Mouse (Mus musculus): Measurements from ENCODE around the gene Tmem18. TPM values are rescaled to one million over a fixed set of nuclear protein-coding genes. Genes with fewer than 3 reads are reported as not detected.

The Tmem18 gene
- 10 to 100 TPM; 45.2 to 47.3 TPM for total RNA-seq (2021)

- intact Hi-C loops (cut with DNase I): loop anchor here (5.0 kb wide), 1 partner anchor 387 kb away; no protein-coding TSS in a partner anchor
- DNase-seq (ENCODE audit: extremely low spot score in 1 of 2, low spot score in 2 of 2): peak; percentile 87 to 92
Measured at GRCm38 (mm10) chr12:30584356-30584740, at the start of gene Tmem18. Gene Tmem18 (plus strand): TSS chr12:30584426.

GRCm38 (mm10) chr12:30557349-30557748 is 26.9 kb upstream of the Tmem18 start:
- no peak for DNase-seq (ENCODE audit: extremely low spot score in 1 of 2, low spot score in 2 of 2)
- intact Hi-C loops (cut with DNase I): no loop called here

- intact Hi-C loops (cut with DNase I): no loop called here
- no peak for DNase-seq (ENCODE audit: extremely low spot score in 1 of 2, low spot score in 2 of 2)
Measured at GRCm38 (mm10) chr12:30561411-30561810, 22.8 kb upstream of the Tmem18 start.

- intact Hi-C loops (cut with DNase I): loop anchor here (10.0 kb wide), 1 partner anchor 117 kb away; no protein-coding TSS in a partner anchor
- DNase-seq (ENCODE audit: extremely low spot score in 1 of 2, low spot score in 2 of 2): no peak
Measured at GRCm38 (mm10) chr12:30572075-30572474, 12.2 kb upstream of the Tmem18 start.

- no peak for DNase-seq (ENCODE audit: extremely low spot score in 1 of 2, low spot score in 2 of 2)
- intact Hi-C loops (cut with DNase I): loop anchor here (5.0 to 10.0 kb wide), 3 partner anchors 121 to 524 kb away; no protein-coding TSS in a partner anchor
Measured at GRCm38 (mm10) chr12:30575952-30576351, 8.3 kb upstream of the Tmem18 start.

GRCm38 (mm10) chr12:30578019-30578418 is 6.2 kb upstream of the Tmem18 start:
- intact Hi-C loops (cut with DNase I): loop anchor here (2.0 to 10.0 kb wide), 4 partner anchors 123 to 526 kb away; partner anchors contain the start of gene Sntg2
- DNase-seq (ENCODE audit: extremely low spot score in 1 of 2, low spot score in 2 of 2): peak; percentile 71 to 75

- DNase-seq (ENCODE audit: extremely low spot score in 1 of 2, low spot score in 2 of 2): no peak
- intact Hi-C loops (cut with DNase I): loop anchor here (5.0 kb wide), 1 partner anchor 384 kb away; no protein-coding TSS in a partner anchor
Measured at GRCm38 (mm10) chr12:30581277-30581676, 2.9 kb upstream of the Tmem18 start.

- intact Hi-C loops (cut with DNase I): loop anchor here (5.0 kb wide), 1 partner anchor 386 kb away; no protein-coding TSS in a partner anchor
- peak; percentile 15 to 42 for DNase-seq (ENCODE audit: extremely low spot score in 1 of 2, low spot score in 2 of 2)
Measured at GRCm38 (mm10) chr12:30583586-30584355, 455 bp upstream of the Tmem18 start.

- no peak for DNase-seq (ENCODE audit: extremely low spot score in 1 of 2, low spot score in 2 of 2)
- intact Hi-C loops (cut with DNase I): loop anchor here (5.0 kb wide), 1 partner anchor 388 kb away; no protein-coding TSS in a partner anchor
Measured at GRCm38 (mm10) chr12:30584863-30585262, 637 bp downstream of the Tmem18 start.

- intact Hi-C loops (cut with DNase I): no loop called here
- DNase-seq (ENCODE audit: extremely low spot score in 1 of 2, low spot score in 2 of 2): no peak
Measured at GRCm38 (mm10) chr12:30591832-30592231, 7.6 kb downstream of the Tmem18 start.

- intact Hi-C loops (cut with DNase I): loop anchor here (2.0 kb wide), 2 partner anchors 294 to 410 kb away; no protein-coding TSS in a partner anchor
- DNase-seq (ENCODE audit: extremely low spot score in 1 of 2, low spot score in 2 of 2): peak in 1 of 2 experiments; percentile 64
Measured at GRCm38 (mm10) chr12:30596818-30597407, 12.7 kb downstream of the Tmem18 start.

- no peak for DNase-seq (ENCODE audit: extremely low spot score in 1 of 2, low spot score in 2 of 2)
- intact Hi-C loops (cut with DNase I): no loop called here
Measured at GRCm38 (mm10) chr12:30598955-30599354, 14.7 kb downstream of the Tmem18 start.

- no peak for DNase-seq (ENCODE audit: extremely low spot score in 1 of 2, low spot score in 2 of 2)
- intact Hi-C loops (cut with DNase I): no loop called here
Measured at GRCm38 (mm10) chr12:30599474-30599873, 15.2 kb downstream of the Tmem18 start.

- intact Hi-C loops (cut with DNase I): no loop called here
- DNase-seq (ENCODE audit: extremely low spot score in 1 of 2, low spot score in 2 of 2): no peak
Measured at GRCm38 (mm10) chr12:30599997-30600396, 15.8 kb downstream of the Tmem18 start.

GRCm38 (mm10) chr12:30604012-30604411 is 19.8 kb downstream of the Tmem18 start:
- intact Hi-C loops (cut with DNase I): no loop called here
- no peak for DNase-seq (ENCODE audit: extremely low spot score in 1 of 2, low spot score in 2 of 2)

GRCm38 (mm10) chr12:30604876-30605275 is 20.6 kb downstream of the Tmem18 start:
- intact Hi-C loops (cut with DNase I): no loop called here

GRCm38 (mm10) chr12:30605941-30606340 is 21.7 kb downstream of the Tmem18 start:
- intact Hi-C loops (cut with DNase I): no loop called here
- no peak for DNase-seq (ENCODE audit: extremely low spot score in 1 of 2, low spot score in 2 of 2)

More at GRCm38 (mm10) chr12:30604876-30605275, 20.6 kb downstream of the Tmem18 start:
- no peak for DNase-seq (ENCODE audit: extremely low spot score in 1 of 2, low spot score in 2 of 2)

- no peak for DNase-seq (ENCODE audit: extremely low spot score in 1 of 2, low spot score in 2 of 2)
- intact Hi-C loops (cut with DNase I): no loop called here
Measured at GRCm38 (mm10) chr12:30606743-30607142, 22.5 kb downstream of the Tmem18 start.

GRCm38 (mm10) chr12:30618425-30618824 is 34.2 kb downstream of the Tmem18 start:
- DNase-seq (ENCODE audit: extremely low spot score in 1 of 2, low spot score in 2 of 2): peak; percentile 20 to 64
- intact Hi-C loops (cut with DNase I): no loop called here

GRCm38 (mm10) chr12:30628466-30628865 is 44.2 kb downstream of the Tmem18 start:
- DNase-seq (ENCODE audit: extremely low spot score in 1 of 2, low spot score in 2 of 2): no peak
- intact Hi-C loops (cut with DNase I): no loop called here

All from left cerebral cortex, postnatal 10 days (tissue).